Mouse (Mus musculus) cerebellum, adult 18-20 months (tissue): ENCODE results near the gene Myrf.

ENCODE experiments used
- DNase-seq, 2 experiments: peaks; one replicate each; pipeline ENCODE4 v3.0.0; 2021

Myrf gene

GRCm38 (mm10) chr19:10240654-10241305 is at the start of gene Myrf:
TSS of gene Myrf (minus strand) at chr19:10240748.
- DNase-seq: peak; percentile 57 to 74

GRCm38 (mm10) chr19:10289609-10290150 is 49.1 kb upstream of the Myrf start:
- DNase-seq: no peak

- DNase-seq: no peak
These were observed 47.8 kb upstream of the Myrf start for GRCm38 (mm10) chr19:10288125-10289040.

- no peak for DNase-seq
These were observed 45.9 kb upstream of the Myrf start for GRCm38 (mm10) chr19:10286458-10286872.

GRCm38 (mm10) chr19:10280771-10281540 is 40.4 kb upstream of the Myrf start:
- no peak for DNase-seq

- no peak for DNase-seq
These were observed 39.1 kb upstream of the Myrf start for GRCm38 (mm10) chr19:10279668-10280067.

- no peak for DNase-seq
These were observed 38.2 kb upstream of the Myrf start for GRCm38 (mm10) chr19:10278669-10279324.

- DNase-seq: no peak
These were observed 37.2 kb upstream of the Myrf start for GRCm38 (mm10) chr19:10277759-10278158.

- peak; percentile 39 to 46 for DNase-seq
These were observed 36.8 kb upstream of the Myrf start for GRCm38 (mm10) chr19:10277331-10277730.

- DNase-seq: no peak
These were observed 36.1 kb upstream of the Myrf start for GRCm38 (mm10) chr19:10276483-10277144.

GRCm38 (mm10) chr19:10274056-10274455 is 33.5 kb upstream of the Myrf start:
- no peak for DNase-seq

GRCm38 (mm10) chr19:10272746-10273145 is 32.2 kb upstream of the Myrf start:
- DNase-seq: no peak

- no peak for DNase-seq
These were observed 31.0 kb upstream of the Myrf start for GRCm38 (mm10) chr19:10271592-10271991.

GRCm38 (mm10) chr19:10270356-10270755 is 29.8 kb upstream of the Myrf start:
- no peak for DNase-seq

GRCm38 (mm10) chr19:10268851-10269250 is 28.3 kb upstream of the Myrf start:
- DNase-seq: no peak

GRCm38 (mm10) chr19:10267953-10268352 is 27.4 kb upstream of the Myrf start:
- no peak for DNase-seq

- DNase-seq: no peak
These were observed 26.5 kb upstream of the Myrf start for GRCm38 (mm10) chr19:10267057-10267456.

- DNase-seq: peak; percentile 59 to 64
These were observed 25.8 kb upstream of the Myrf start for GRCm38 (mm10) chr19:10266196-10266850.

- no peak for DNase-seq
These were observed 20.8 kb upstream of the Myrf start for GRCm38 (mm10) chr19:10261369-10261768.

- DNase-seq: peak; percentile 79 to 80
These were observed 17.9 kb upstream of the Myrf start for GRCm38 (mm10) chr19:10258279-10259011.

GRCm38 (mm10) chr19:10248128-10248527 is 7.6 kb upstream of the Myrf start:
- DNase-seq: no peak
